Mouse (Mus musculus): ENCODE measurements around the gene 1700015G11Rik. TPM values are rescaled to one million over a fixed set of nuclear protein-coding genes. Genes with fewer than 3 reads are reported as not detected.

The 1700015G11Rik gene
- total and polyA plus RNA-seq, 3 experiments = not detected

GRCm38 (mm10) chr7:51991020-51991419 lies 24.5 kb downstream of the 1700015G11Rik start:
- no peaks in the 10 kb centered on the region for H3K9me3 ChIP-seq (replicated peaks)
- peaks cover 48% of the 10 kb centered on the region for H3K4me1 ChIP-seq (ENCODE audit: insufficient read depth, low read depth, low read length)
- DNase-seq (ENCODE audit: low spot score) = peak; percentile 47
- H3K4me3 ChIP-seq (ENCODE audit: low read depth, low read length) = no peak overlapping the region
- ATAC-seq (ENCODE audit: extremely low read depth, insufficient number of reproducible peaks, low FRiP score, poor library complexity, severe bottlenecking) = peak; percentile 78
- H3K36me3 ChIP-seq (replicated peaks) = peaks cover 8% of the 10 kb centered on the region
- H3K27me3 ChIP-seq (ENCODE audit: insufficient read depth, low read length) = no peaks in the 10 kb centered on the region
- TF ChIP-seq TAL1 (conservative IDR thresholded peaks at IDR 0.05; ENCODE audit: low read depth, low read length) = peak; percentile 65
- no peak for TF ChIP-seq CTCF (IDR thresholded peaks at IDR 0.05; ENCODE audit: low read depth, low read length)

- ATAC-seq (ENCODE audit: extremely low read depth, insufficient number of reproducible peaks, low FRiP score, poor library complexity, severe bottlenecking) (no peak), DNase-seq (ENCODE audit: low spot score) (no peak)
- Histone ChIP-seq H3K27me3 (ENCODE audit: insufficient read depth, low read length) (no peaks in the 10 kb centered on the region), H3K4me3 (ENCODE audit: low read depth, low read length) (no peak overlapping the region), H3K4me1 (ENCODE audit: insufficient read depth, low read depth, low read length) (peaks cover 61% of the 10 kb centered on the region), H3K36me3 (replicated peaks) (no peaks in the 10 kb centered on the region), H3K9me3 (replicated peaks) (no peaks in the 10 kb centered on the region)
- TF ChIP-seq CTCF (IDR thresholded peaks at IDR 0.05; ENCODE audit: low read depth, low read length) (no peak), POLR2AphosphoS5 (IDR thresholded peaks at IDR 0.05; ENCODE audit: insufficient replicate concordance, low read depth, low read length) (no peak), GATA2 (IDR thresholded peaks at IDR 0.05; ENCODE audit: borderline replicate concordance, low read depth, low read length) (no peak), GATA1 (IDR thresholded peaks at IDR 0.05; ENCODE audit: borderline replicate concordance, low read length) (no peak), TAL1 (conservative IDR thresholded peaks at IDR 0.05; ENCODE audit: low read depth, low read length) (no peak)
These were observed 28.6 kb downstream of the 1700015G11Rik start for GRCm38 (mm10) chr7:51986909-51987308.

GRCm38 (mm10) chr7:51985763-51986162 lies 29.8 kb downstream of the 1700015G11Rik start:
- Histone ChIP-seq H3K9me3 (replicated peaks) (no peaks in the 10 kb centered on the region), H3K4me3 (ENCODE audit: low read depth, low read length) (no peak overlapping the region), H3K27me3 (ENCODE audit: insufficient read depth, low read length) (no peaks in the 10 kb centered on the region), H3K36me3 (replicated peaks) (no peaks in the 10 kb centered on the region), H3K4me1 (ENCODE audit: insufficient read depth, low read depth, low read length) (peaks cover 52% of the 10 kb centered on the region)
- ATAC-seq (ENCODE audit: extremely low read depth, insufficient number of reproducible peaks, low FRiP score, poor library complexity, severe bottlenecking) = no peak
- DNase-seq (ENCODE audit: low spot score) = no peak
- TF ChIP-seq GATA2 (IDR thresholded peaks at IDR 0.05; ENCODE audit: borderline replicate concordance, low read depth, low read length) = no peak
- TF ChIP-seq CTCF (IDR thresholded peaks at IDR 0.05; ENCODE audit: low read depth, low read length) = no peak
- TF ChIP-seq GATA1 (IDR thresholded peaks at IDR 0.05; ENCODE audit: borderline replicate concordance, low read length) = no peak
- TF ChIP-seq TAL1 (conservative IDR thresholded peaks at IDR 0.05; ENCODE audit: low read depth, low read length) = no peak
- no peak for TF ChIP-seq POLR2AphosphoS5 (IDR thresholded peaks at IDR 0.05; ENCODE audit: insufficient replicate concordance, low read depth, low read length)

GRCm38 (mm10) chr7:51982303-51982702 lies 33.2 kb downstream of the 1700015G11Rik start:
- Histone ChIP-seq H3K9me3 (replicated peaks) (no peaks in the 10 kb centered on the region), H3K4me1 (ENCODE audit: insufficient read depth, low read depth, low read length) (peaks cover 31% of the 10 kb centered on the region), H3K4me3 (ENCODE audit: low read depth, low read length) (no peak overlapping the region), H3K27me3 (ENCODE audit: insufficient read depth, low read length) (no peaks in the 10 kb centered on the region), H3K36me3 (replicated peaks) (no peaks in the 10 kb centered on the region)
- no peak for TF ChIP-seq CTCF (IDR thresholded peaks at IDR 0.05; ENCODE audit: low read depth, low read length)
- TF ChIP-seq GATA1 (IDR thresholded peaks at IDR 0.05; ENCODE audit: borderline replicate concordance, low read length) = no peak
- no peak for DNase-seq (ENCODE audit: low spot score)
- peak; percentile 5; the same call in 1 of the 2 replicates for ATAC-seq (ENCODE audit: extremely low read depth, insufficient number of reproducible peaks, low FRiP score, poor library complexity, severe bottlenecking)

GRCm38 (mm10) chr7:51979271-51979670 lies 36.3 kb downstream of the 1700015G11Rik start:
- H3K27me3 ChIP-seq (ENCODE audit: insufficient read depth, low read length) = no peaks in the 10 kb centered on the region
- DNase-seq (ENCODE audit: low spot score) = no peak
- H3K36me3 ChIP-seq (replicated peaks) = no peaks in the 10 kb centered on the region
- no peak overlapping the region for H3K4me3 ChIP-seq (ENCODE audit: low read depth, low read length)
- ATAC-seq (ENCODE audit: extremely low read depth, insufficient number of reproducible peaks, low FRiP score, poor library complexity, severe bottlenecking) = peak; percentile 49; the same call in 1 of the 2 replicates
- TF ChIP-seq POLR2AphosphoS5 (IDR thresholded peaks at IDR 0.05; ENCODE audit: insufficient replicate concordance, low read depth, low read length) = no peak
- TF ChIP-seq CTCF (IDR thresholded peaks at IDR 0.05; ENCODE audit: low read depth, low read length) = peak; percentile 42; the same call in 1 of the 2 replicates
- TF ChIP-seq GATA1 (IDR thresholded peaks at IDR 0.05; ENCODE audit: borderline replicate concordance, low read length) = no peak
- TF ChIP-seq TAL1 (conservative IDR thresholded peaks at IDR 0.05; ENCODE audit: low read depth, low read length) = no peak
- no peak for TF ChIP-seq GATA2 (IDR thresholded peaks at IDR 0.05; ENCODE audit: borderline replicate concordance, low read depth, low read length)
- H3K9me3 ChIP-seq (replicated peaks) = no peaks in the 10 kb centered on the region
- peaks cover 17% of the 10 kb centered on the region for H3K4me1 ChIP-seq (ENCODE audit: insufficient read depth, low read depth, low read length)

- Histone ChIP-seq H3K27me3 (ENCODE audit: insufficient read depth, low read length) (peaks cover 2% of the 10 kb centered on the region; the same call in 1 of the 2 replicates), H3K36me3 (replicated peaks) (no peaks in the 10 kb centered on the region), H3K4me1 (ENCODE audit: insufficient read depth, low read depth, low read length) (peaks cover 3% of the 10 kb centered on the region; the same call in 1 of the 2 replicates), H3K9me3 (replicated peaks) (no peaks in the 10 kb centered on the region), H3K4me3 (ENCODE audit: low read depth, low read length) (no peak overlapping the region)
- TF ChIP-seq TAL1 (conservative IDR thresholded peaks at IDR 0.05; ENCODE audit: low read depth, low read length) (no peak), GATA1 (IDR thresholded peaks at IDR 0.05; ENCODE audit: borderline replicate concordance, low read length) (no peak), GATA2 (IDR thresholded peaks at IDR 0.05; ENCODE audit: borderline replicate concordance, low read depth, low read length) (no peak), POLR2AphosphoS5 (IDR thresholded peaks at IDR 0.05; ENCODE audit: insufficient replicate concordance, low read depth, low read length) (no peak), CTCF (IDR thresholded peaks at IDR 0.05; ENCODE audit: low read depth, low read length) (no peak)
- no peak for DNase-seq (ENCODE audit: low spot score)
- ATAC-seq (ENCODE audit: extremely low read depth, insufficient number of reproducible peaks, low FRiP score, poor library complexity, severe bottlenecking) = no peak
These were observed 40.3 kb downstream of the 1700015G11Rik start for GRCm38 (mm10) chr7:51975181-51975580.

- no peak for DNase-seq (ENCODE audit: low spot score)
- peaks cover 2% of the 10 kb centered on the region; the same call in 1 of the 2 replicates for H3K27me3 ChIP-seq (ENCODE audit: insufficient read depth, low read length)
- no peaks in the 10 kb centered on the region for H3K36me3 ChIP-seq (replicated peaks)
- no peaks in the 10 kb centered on the region for H3K4me1 ChIP-seq (ENCODE audit: insufficient read depth, low read depth, low read length)
- H3K9me3 ChIP-seq (replicated peaks) = no peaks in the 10 kb centered on the region
- H3K4me3 ChIP-seq (ENCODE audit: low read depth, low read length) = no peak overlapping the region
- no peak for ATAC-seq (ENCODE audit: extremely low read depth, insufficient number of reproducible peaks, low FRiP score, poor library complexity, severe bottlenecking)
- TF ChIP-seq TAL1 (conservative IDR thresholded peaks at IDR 0.05; ENCODE audit: low read depth, low read length) (no peak), CTCF (IDR thresholded peaks at IDR 0.05; ENCODE audit: low read depth, low read length) (no peak)
These were observed 42.0 kb downstream of the 1700015G11Rik start for GRCm38 (mm10) chr7:51973526-51973925.

Data from G1E (cell line).